Mouse (Mus musculus) ES-E14 (cell line): ENCODE measurements around the gene Gopc. TPM values are rescaled to one million over a fixed set of nuclear protein-coding genes. Genes with fewer than 3 reads are reported as not detected.

Source experiments
- DNase-seq: peaks from one replicate; pipeline ENCODE4 v3.0.0-alpha.2; 2013; ENCODE audit warnings: low read depth, low spot score
- H3K27ac ChIP-seq: 2 replicates; pipeline ENCODE4 v1.5.1; 2012; ENCODE audit warnings: low read depth, mild to moderate bottlenecking, low read length, moderate library complexity, mixed read lengths; ENCODE audit not compliant: poor library complexity, insufficient read depth, severe bottlenecking
- H3K36me3 ChIP-seq: 2 replicates; pipeline ENCODE4 v1.6.1; 2012; ENCODE audit warnings: mild to moderate bottlenecking, low read length, moderate library complexity, mixed read lengths; ENCODE audit not compliant: control insufficient read depth, poor library complexity, insufficient read depth, severe bottlenecking
- H3K4me1 ChIP-seq, 2 experiments: fragments of 150-350 bp in 1 of 2; sonication (generic) in 1 of 2; 2 replicates each; pipeline ENCODE4 v1.6.1; 2012; ENCODE audit warnings: low read length in 2 of 2, mild to moderate bottlenecking in 1 of 2, mixed read lengths in 1 of 2; ENCODE audit not compliant: control insufficient read depth in 2 of 2, insufficient read depth in 2 of 2, poor library complexity in 1 of 2
- H3K4me3 ChIP-seq, 2 experiments: fragments of 150-350 bp in 1 of 2; sonication (generic) in 1 of 2; 2 replicates each; pipeline ENCODE4 v1.5.1; 2012; ENCODE audit warnings: low read length in 2 of 2, low read depth in 1 of 2, mild to moderate bottlenecking in 1 of 2, mixed read lengths in 1 of 2; ENCODE audit not compliant: insufficient read depth in 1 of 2, poor library complexity in 1 of 2, severe bottlenecking in 1 of 2
- H3K9ac ChIP-seq: 2 replicates; pipeline ENCODE4 v1.6.1; 2012; ENCODE audit warnings: low read depth, mild to moderate bottlenecking, low read length, mixed read lengths; ENCODE audit not compliant: poor library complexity, insufficient read depth, severe bottlenecking
- H3K9me3 ChIP-seq: fragments of 150-350 bp; sonication (generic); 2 replicates; pipeline ENCODE4 v1.6.1; 2012; ENCODE audit warnings: low read depth, mild to moderate bottlenecking, low read length; ENCODE audit not compliant: control insufficient read depth, insufficient read depth
- CHD2 ChIP-seq: IDR thresholded peaks from 2 replicates; pipeline ENCODE4 v1.6.1; 2014; ENCODE audit warnings: mild to moderate bottlenecking, low read depth, low read length, inconsistent platforms
- HCFC1 ChIP-seq: IDR thresholded peaks from 2 replicates; pipeline ENCODE4 v1.6.1; 2012; ENCODE audit warnings: low read length, inconsistent platforms, borderline replicate concordance; ENCODE audit not compliant: insufficient read depth
- MAFK ChIP-seq: IDR thresholded peaks from 2 replicates; pipeline ENCODE4 v1.6.1; 2014; ENCODE audit warnings: mild to moderate bottlenecking, low read depth, low read length, inconsistent platforms; ENCODE audit not compliant: insufficient read depth
- ZC3H11A ChIP-seq: IDR thresholded peaks from 2 replicates; pipeline ENCODE4 v1.6.1; 2012; ENCODE audit warnings: low read depth, mild to moderate bottlenecking, inconsistent platforms, low read length, borderline replicate concordance
- ZNF384 ChIP-seq: IDR thresholded peaks from 2 replicates; pipeline ENCODE4 v1.6.1; 2012; ENCODE audit warnings: low read depth, low read length, inconsistent platforms
- in situ Hi-C, 2 experiments: fragments of 600-800 bp; cut with MboI; formaldehyde crosslinking; loops; one replicate each; pipeline ENCODE4 v1.15.1; 2025; ENCODE audit warnings: low sequenced_read_pairs in 2 of 2, inconsistent platforms in 1 of 2; ENCODE audit not compliant: unreplicated experiment in 2 of 2
- total RNA-seq: library from RNA; depleted of rRNA; stranded (reverse); fragments of 300-350 nt; gene quantifications from 2 replicates; pipeline ENCODE4 v1.2.3, GENCODE M21; 2012

Gene Gopc
- total RNA-seq, 1 experiment, result 9.1 TPM

- Histone ChIP-seq H3K9ac (no peak overlapping the region), H3K36me3 (no peaks in the 10 kb centered on the region), H3K9me3 (no peaks in the 10 kb centered on the region), H3K4me3 (no peak overlapping the region), H3K4me1 (no peaks in the 10 kb centered on the region), H3K27ac (no peak overlapping the region)
- TF ChIP-seq HCFC1 (no peak), ZC3H11A (no peak)
- in situ Hi-C loops, result no loop called here
- no peak for DNase-seq
These were observed 25.6 kb upstream of the Gopc start for GRCm38 (mm10) chr10:52407526-52407925.

DNA sequence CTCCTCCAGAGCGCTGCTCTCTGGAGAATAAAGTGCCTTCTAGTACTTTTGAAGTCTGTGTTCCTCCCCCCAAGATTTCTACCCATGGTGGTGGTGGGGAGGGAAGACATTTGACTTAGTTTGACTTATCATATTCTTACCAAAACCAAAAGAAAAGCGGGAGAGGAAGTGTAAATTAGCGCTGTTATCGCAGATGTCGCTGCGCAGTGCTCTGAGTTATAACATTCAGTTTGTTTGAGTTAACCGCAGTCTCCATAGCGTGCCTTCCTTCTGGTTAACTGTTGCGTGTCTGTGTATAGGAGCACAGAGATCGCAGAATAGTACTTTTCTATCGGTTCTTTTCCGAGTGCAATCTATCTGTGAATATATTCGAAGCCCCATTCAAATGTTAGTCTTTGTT, 23.2 kb upstream of the Gopc start:
- Histone ChIP-seq H3K36me3 (no peaks in the 10 kb centered on the region), H3K4me1 (no peaks in the 10 kb centered on the region), H3K9ac (no peak overlapping the region), H3K9me3 (no peaks in the 10 kb centered on the region), H3K27ac (no peak overlapping the region), H3K4me3 (no peak overlapping the region)
- DNase-seq, result no peak
- TF ChIP-seq CHD2, result no peak
- no peak for TF ChIP-seq MAFK
- TF ChIP-seq ZNF384, result no peak
- TF ChIP-seq HCFC1, result no peak
- TF ChIP-seq ZC3H11A, result no peak
- in situ Hi-C loops, result no loop called here

DNA sequence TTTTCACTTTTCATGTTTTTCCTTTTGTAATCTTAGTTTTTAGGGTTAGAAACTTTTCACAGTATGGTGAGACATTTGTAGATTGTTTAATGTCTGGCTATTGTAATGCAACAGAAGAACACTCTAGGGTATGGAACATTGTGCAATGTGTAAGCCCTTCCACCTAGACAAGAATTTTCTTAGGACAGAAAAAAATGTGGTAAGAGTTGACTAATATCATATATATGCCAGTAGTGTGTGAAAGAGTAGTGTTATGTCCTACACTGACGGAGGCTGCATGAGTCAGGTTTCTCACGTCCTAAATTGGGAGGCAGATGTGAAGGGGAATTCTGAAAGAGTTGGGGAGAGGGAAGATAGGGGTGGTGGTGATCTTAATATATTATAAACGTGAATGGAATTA, 17.8 kb upstream of the Gopc start:
- no peak overlapping the region for H3K9ac ChIP-seq
- no peak for TF ChIP-seq ZC3H11A
- no peak for TF ChIP-seq CHD2
- TF ChIP-seq HCFC1, result no peak
- no peak for TF ChIP-seq MAFK
- no peak for TF ChIP-seq ZNF384
- no peak overlapping the region for H3K27ac ChIP-seq
- H3K4me3 ChIP-seq, result no peak overlapping the region
- in situ Hi-C loops, result loop anchor here in 1 of 2 experiments (25.0 kb wide), 2 partner anchors 262 to 612 kb away; no protein-coding TSS in a partner anchor
- no peaks in the 10 kb centered on the region for H3K36me3 ChIP-seq
- H3K4me1 ChIP-seq, result no peaks in the 10 kb centered on the region
- DNase-seq, result no peak
- no peaks in the 10 kb centered on the region for H3K9me3 ChIP-seq

GRCm38 (mm10) chr10:52398715-52399114, 16.8 kb upstream of the Gopc start:
- in situ Hi-C loops, result loop anchor here in 1 of 2 experiments (25.0 kb wide), 2 partner anchors 261 to 611 kb away; no protein-coding TSS in a partner anchor
- H3K4me1 ChIP-seq, result no peaks in the 10 kb centered on the region
- no peak overlapping the region for H3K4me3 ChIP-seq
- H3K9ac ChIP-seq, result no peak overlapping the region
- H3K36me3 ChIP-seq, result no peaks in the 10 kb centered on the region
- DNase-seq, result no peak
- H3K27ac ChIP-seq, result no peak overlapping the region
- TF ChIP-seq MAFK (no peak), HCFC1 (no peak), ZC3H11A (no peak), CHD2 (no peak)
- no peaks in the 10 kb centered on the region for H3K9me3 ChIP-seq

DNA sequence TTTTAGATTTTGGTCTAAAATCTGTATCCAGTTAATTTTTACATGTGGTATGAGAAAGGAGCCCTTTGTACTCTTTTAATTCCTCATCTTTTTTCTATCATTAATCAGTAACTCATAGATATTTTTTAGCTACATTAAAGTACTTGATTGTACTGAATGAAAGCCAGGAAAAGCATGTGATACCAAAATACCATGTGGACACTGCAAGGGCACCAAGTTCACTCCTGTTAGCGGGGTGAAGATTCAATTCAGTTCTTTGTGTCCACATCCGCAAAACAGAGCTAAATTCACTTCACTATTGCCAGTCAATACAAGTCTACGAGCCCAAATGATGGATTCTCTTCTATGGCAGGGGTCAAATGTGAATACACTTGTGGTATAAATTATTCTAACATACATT, 14.7 kb upstream of the Gopc start:
- Histone ChIP-seq H3K9me3 (no peaks in the 10 kb centered on the region), H3K27ac (no peak overlapping the region), H3K9ac (no peak overlapping the region), H3K4me3 (no peak overlapping the region), H3K4me1 (no peaks in the 10 kb centered on the region), H3K36me3 (no peaks in the 10 kb centered on the region)
- in situ Hi-C loops, result loop anchor here in 1 of 2 experiments (25.0 kb wide), 2 partner anchors 259 to 609 kb away; no protein-coding TSS in a partner anchor
- no peak for DNase-seq
- no peak for TF ChIP-seq CHD2
- TF ChIP-seq MAFK, result no peak
